Mouse (Mus musculus): ENCODE results near the gene Pea15a. TPM values are rescaled to one million over a fixed set of nuclear protein-coding genes. Genes with fewer than 3 reads are reported as not detected.

Gene Pea15a
- polyA plus RNA-seq, 1 experiment from 2014 or later, result 14.5 TPM

DNA sequence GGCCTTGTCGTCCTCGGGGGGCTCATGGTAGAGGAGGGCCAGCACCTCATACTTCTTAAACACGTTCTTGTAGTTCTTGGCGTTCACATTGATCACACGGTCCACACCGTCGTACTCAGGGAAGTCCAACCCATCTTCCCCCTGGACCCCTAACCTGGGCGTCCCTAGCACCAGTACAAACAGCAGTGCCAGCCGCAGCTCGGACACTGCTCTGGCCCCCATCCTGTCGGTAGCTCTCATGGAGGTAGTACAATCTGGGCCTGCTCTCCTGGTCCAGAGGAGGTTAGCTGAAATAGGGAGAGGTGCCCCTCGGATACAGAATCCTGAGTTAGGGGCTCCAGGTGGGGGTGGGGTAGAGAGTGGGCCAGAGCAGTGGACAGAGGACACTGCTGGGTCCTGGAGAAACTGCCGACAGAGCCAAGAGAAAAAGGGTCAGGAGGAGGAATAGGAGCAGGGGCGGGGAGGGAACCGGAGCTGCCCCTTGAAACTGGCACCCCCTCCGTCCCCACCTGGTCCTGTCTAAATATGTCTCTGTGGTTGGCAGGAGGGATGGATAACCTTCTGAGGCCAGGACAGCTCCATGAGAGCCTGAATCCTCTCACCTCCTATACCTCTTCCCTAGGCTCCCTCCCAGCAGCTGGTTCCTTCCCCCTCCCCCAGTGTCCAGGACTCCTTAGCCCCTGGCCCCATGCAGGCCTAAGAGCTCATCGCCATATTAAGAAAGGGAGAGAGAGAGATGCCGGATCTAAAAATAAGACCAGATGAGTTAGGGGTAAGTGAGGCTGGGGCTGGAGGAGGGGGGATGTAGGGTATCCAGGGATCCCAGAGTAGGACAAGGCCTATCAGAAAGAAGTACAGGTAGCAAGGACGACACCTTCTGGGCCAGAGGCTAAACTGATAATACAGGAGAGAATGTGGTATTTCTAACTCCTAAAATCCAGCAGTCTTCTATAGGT, 13.1 kb upstream of the Pea15a start, which contains the start of gene Casq1:
Gene Casq1 (minus strand): TSS at position 418 of the 956 bp plus-strand sequence.
- DNase-seq, result no peak
- no peaks in the 10 kb centered on the region for H3K36me3 ChIP-seq (replicated peaks; ENCODE audit: insufficient read depth, low read length)
- H3K9ac ChIP-seq (replicated peaks), result no peak within 1 kb of the TSS
- H3K27ac ChIP-seq (ENCODE audit: low read depth), result 0 out of 2 replicates have a peak within 1 kb of the TSS, but pooled peaks have one; percentile 6
- WGBS (ENCODE audit: insufficient replicate concordance), result 80% methylated on average over 19 of the region's 19 CpGs
- no peak within 1 kb of the TSS for H3K4me3 ChIP-seq (ENCODE audit: low read depth, low read length)
- H3K27me3 ChIP-seq (ENCODE audit: insufficient read depth, low read length), result no peaks in the 10 kb centered on the region
- TF ChIP-seq CTCF (IDR thresholded peaks at IDR 0.05; ENCODE audit: low read depth), result no peak
- no peak for TF ChIP-seq EP300 (IDR thresholded peaks at IDR 0.05; ENCODE audit: low read depth)
- peaks cover 4% of the 10 kb centered on the region for H3K4me1 ChIP-seq (ENCODE audit: insufficient read depth)
- ATAC-seq, result no peak
- H3K4me2 ChIP-seq (ENCODE audit: low read depth, low read length), result no peak within 1 kb of the TSS
- no peaks in the 10 kb centered on the region for H3K9me3 ChIP-seq (ENCODE audit: low read length)

DNA sequence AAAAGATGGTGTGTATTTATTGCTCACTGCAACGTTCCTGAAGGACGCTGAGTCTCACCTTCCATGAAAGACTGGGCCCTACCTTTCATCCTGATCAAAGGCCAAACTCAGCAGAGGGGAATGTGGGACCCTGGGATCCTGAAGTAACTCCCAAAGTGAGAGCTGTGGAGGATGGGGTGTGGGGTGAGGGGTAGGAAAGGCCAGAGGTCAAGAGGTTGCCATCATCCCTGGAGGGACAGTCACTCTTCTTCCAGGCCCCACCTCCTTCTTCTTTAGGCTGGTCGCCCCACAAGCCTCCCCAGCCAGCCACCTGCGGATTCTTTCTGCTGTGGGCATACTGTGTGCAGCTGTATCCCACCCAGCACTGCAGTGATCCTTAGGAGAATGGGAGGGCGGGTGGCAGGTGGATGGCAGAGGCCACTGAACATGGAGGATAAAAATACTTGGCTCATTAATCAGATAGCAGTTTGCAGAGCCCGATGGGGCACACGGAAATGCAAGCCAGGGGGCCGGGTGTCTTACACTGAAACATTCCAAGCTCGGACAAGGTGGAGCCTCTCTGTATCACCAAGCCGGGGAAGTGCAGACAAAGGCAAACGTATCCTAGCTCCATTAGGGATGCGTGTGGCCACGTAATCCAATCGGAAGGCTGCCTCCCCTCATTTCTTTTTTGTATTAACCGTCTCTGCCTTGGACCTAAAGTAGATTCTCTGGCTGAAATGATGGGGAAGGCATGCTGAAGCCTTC, 11.7 kb upstream of the Pea15a start:
- Histone ChIP-seq H3K4me3 (ENCODE audit: low read depth, low read length) (no peak overlapping the region), H3K4me1 (ENCODE audit: insufficient read depth) (peaks cover 4% of the 10 kb centered on the region), H3K4me2 (ENCODE audit: low read depth, low read length) (no peak overlapping the region), H3K9me3 (ENCODE audit: low read length) (no peaks in the 10 kb centered on the region), H3K27ac (ENCODE audit: low read depth) (no peak overlapping the region), H3K9ac (replicated peaks) (no peak overlapping the region), H3K27me3 (ENCODE audit: insufficient read depth, low read length) (no peaks in the 10 kb centered on the region), H3K36me3 (replicated peaks; ENCODE audit: insufficient read depth, low read length) (no peaks in the 10 kb centered on the region)
- DNase-seq, result no peak
- no peak for ATAC-seq
- TF ChIP-seq CTCF (IDR thresholded peaks at IDR 0.05; ENCODE audit: low read depth) (no peak), EP300 (IDR thresholded peaks at IDR 0.05; ENCODE audit: low read depth) (no peak)
- 69% methylated on average over 15 of the region's 15 CpGs for WGBS (ENCODE audit: insufficient replicate concordance)

DNA sequence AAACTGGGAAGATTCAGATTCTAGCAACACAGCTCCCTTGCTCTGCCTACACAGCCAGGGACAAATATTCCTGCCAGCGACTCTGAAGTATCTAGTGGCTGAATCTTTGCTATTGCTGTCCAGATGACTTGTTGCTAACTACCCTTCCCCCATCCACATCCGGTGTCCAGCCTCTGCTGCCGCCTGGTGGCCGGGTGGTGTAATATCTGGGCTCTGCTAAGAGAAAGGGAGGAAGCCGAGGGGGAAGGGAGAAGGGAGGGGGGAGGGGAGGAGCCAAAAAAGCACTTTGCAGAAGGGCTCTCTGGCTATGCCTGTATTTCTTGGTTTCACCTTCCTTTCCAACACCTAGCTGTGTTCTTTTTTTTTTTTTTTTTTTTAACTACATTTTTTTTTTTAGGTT, 10.5 kb upstream of the Pea15a start:
- peak; percentile 93 for DNase-seq
- 0 out of 2 replicates have a peak overlapping the region, but pooled peaks have one; percentile 58 for H3K9ac ChIP-seq (replicated peaks)
- H3K27ac ChIP-seq (ENCODE audit: low read depth), result peak overlapping the region; percentile 52; the same call in 1 of the 2 replicates
- H3K4me2 ChIP-seq (ENCODE audit: low read depth, low read length), result peak overlapping the region; percentile 33
- H3K9me3 ChIP-seq (ENCODE audit: low read length), result no peaks in the 10 kb centered on the region
- peaks cover 6% of the 10 kb centered on the region for H3K4me1 ChIP-seq (ENCODE audit: insufficient read depth)
- H3K27me3 ChIP-seq (ENCODE audit: insufficient read depth, low read length), result no peaks in the 10 kb centered on the region
- 3% methylated on average over 5 of the region's 5 CpGs for WGBS (ENCODE audit: insufficient replicate concordance)
- ATAC-seq, result peak; percentile 87
- H3K36me3 ChIP-seq (replicated peaks; ENCODE audit: insufficient read depth, low read length), result no peaks in the 10 kb centered on the region
- no peak overlapping the region for H3K4me3 ChIP-seq (ENCODE audit: low read depth, low read length)
- peak; percentile 55 for TF ChIP-seq EP300 (IDR thresholded peaks at IDR 0.05; ENCODE audit: low read depth)
- TF ChIP-seq CTCF (IDR thresholded peaks at IDR 0.05; ENCODE audit: low read depth), result peak; percentile 98

DNA sequence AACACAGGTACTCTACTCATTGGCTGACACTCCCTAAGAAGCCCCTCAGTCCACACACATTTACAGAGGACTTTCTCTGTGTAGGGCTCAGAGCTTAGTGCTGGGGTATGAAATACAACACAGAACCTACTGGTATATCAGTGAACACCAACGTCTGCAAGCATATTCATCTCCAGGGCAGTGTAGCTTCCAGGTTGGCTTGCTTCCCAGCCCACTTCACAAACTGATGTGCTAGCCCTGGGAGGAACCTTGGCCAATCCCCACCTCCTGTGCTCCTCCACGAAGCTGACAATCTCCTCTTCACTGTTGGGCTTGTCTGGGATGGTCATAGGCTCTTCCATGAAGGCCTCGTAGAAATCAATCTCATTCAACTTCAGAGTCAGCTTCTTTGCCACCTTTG, 8.1 kb upstream of the Pea15a start:
- Histone ChIP-seq H3K27me3 (ENCODE audit: insufficient read depth, low read length) (no peaks in the 10 kb centered on the region), H3K36me3 (replicated peaks; ENCODE audit: insufficient read depth, low read length) (no peaks in the 10 kb centered on the region), H3K9me3 (ENCODE audit: low read length) (no peaks in the 10 kb centered on the region), H3K9ac (replicated peaks) (no peak overlapping the region), H3K27ac (ENCODE audit: low read depth) (no peak overlapping the region), H3K4me3 (ENCODE audit: low read depth, low read length) (no peak overlapping the region), H3K4me1 (ENCODE audit: insufficient read depth) (peaks cover 6% of the 10 kb centered on the region), H3K4me2 (ENCODE audit: low read depth, low read length) (no peak overlapping the region)
- DNase-seq (no peak), ATAC-seq (no peak)
- TF ChIP-seq CTCF (IDR thresholded peaks at IDR 0.05; ENCODE audit: low read depth) (no peak), EP300 (IDR thresholded peaks at IDR 0.05; ENCODE audit: low read depth) (no peak)
- 49% methylated on average over 3 of the region's 3 CpGs for WGBS (ENCODE audit: insufficient replicate concordance)

DNA sequence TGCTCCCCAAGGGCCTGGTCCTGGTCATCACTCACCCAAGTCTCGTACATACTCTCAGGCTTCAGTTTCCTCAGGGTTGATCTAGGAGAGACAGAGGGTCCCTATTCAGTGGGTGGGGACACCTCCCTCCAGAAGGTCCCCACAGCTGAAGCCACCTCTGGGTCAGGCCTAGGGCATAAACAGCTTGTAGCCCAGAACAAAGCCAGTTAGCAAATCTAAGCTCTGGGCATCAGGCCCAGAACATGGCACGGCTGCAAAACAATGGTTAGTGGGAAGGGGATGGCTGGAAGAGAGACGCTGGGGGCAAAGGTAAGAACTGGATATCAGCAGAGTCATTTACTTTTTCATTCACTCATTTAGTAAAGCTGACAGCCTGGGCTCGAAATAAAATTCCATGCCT, 7.2 kb upstream of the Pea15a start:
- no peak for DNase-seq
- no peak for TF ChIP-seq EP300 (IDR thresholded peaks at IDR 0.05; ENCODE audit: low read depth)
- TF ChIP-seq CTCF (IDR thresholded peaks at IDR 0.05; ENCODE audit: low read depth), result no peak
- H3K9me3 ChIP-seq (ENCODE audit: low read length), result no peaks in the 10 kb centered on the region
- no peaks in the 10 kb centered on the region for H3K36me3 ChIP-seq (replicated peaks; ENCODE audit: insufficient read depth, low read length)
- no peak overlapping the region for H3K4me3 ChIP-seq (ENCODE audit: low read depth, low read length)
- no peak overlapping the region for H3K4me2 ChIP-seq (ENCODE audit: low read depth, low read length)
- H3K27ac ChIP-seq (ENCODE audit: low read depth), result no peak overlapping the region
- no peak overlapping the region for H3K9ac ChIP-seq (replicated peaks)
- no peak for ATAC-seq
- 68% methylated on average over 4 of the region's 4 CpGs for WGBS (ENCODE audit: insufficient replicate concordance)
- peaks cover 6% of the 10 kb centered on the region for H3K4me1 ChIP-seq (ENCODE audit: insufficient read depth)
- no peaks in the 10 kb centered on the region for H3K27me3 ChIP-seq (ENCODE audit: insufficient read depth, low read length)

DNA sequence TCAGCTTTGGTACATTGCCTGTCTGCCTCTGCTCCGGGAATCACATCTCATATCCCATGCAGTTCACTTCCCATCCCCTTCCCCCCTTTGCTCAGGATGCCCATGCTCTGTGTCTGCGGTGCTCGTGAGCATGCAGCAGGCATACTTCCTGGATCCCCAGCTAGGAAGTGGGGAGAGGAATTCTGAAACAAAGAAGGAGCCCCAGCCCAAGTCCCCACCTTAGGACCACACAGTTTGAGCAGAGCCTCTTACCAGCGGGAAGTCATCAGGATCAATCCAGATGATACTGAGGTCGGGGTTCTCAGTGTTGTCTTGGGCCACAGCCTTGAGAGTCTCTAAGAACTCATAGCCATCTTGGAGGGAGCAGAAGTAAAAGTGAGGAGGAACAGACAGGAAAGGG, 6.2 kb upstream of the Pea15a start:
- H3K9ac ChIP-seq (replicated peaks), result no peak overlapping the region
- H3K9me3 ChIP-seq (ENCODE audit: low read length), result no peaks in the 10 kb centered on the region
- peaks cover 6% of the 10 kb centered on the region for H3K4me1 ChIP-seq (ENCODE audit: insufficient read depth)
- DNase-seq, result no peak
- no peak overlapping the region for H3K4me2 ChIP-seq (ENCODE audit: low read depth, low read length)
- no peak for TF ChIP-seq CTCF (IDR thresholded peaks at IDR 0.05; ENCODE audit: low read depth)
- TF ChIP-seq EP300 (IDR thresholded peaks at IDR 0.05; ENCODE audit: low read depth), result no peak
- ATAC-seq, result no peak
- H3K36me3 ChIP-seq (replicated peaks; ENCODE audit: insufficient read depth, low read length), result no peaks in the 10 kb centered on the region
- H3K4me3 ChIP-seq (ENCODE audit: low read depth, low read length), result no peak overlapping the region
- H3K27ac ChIP-seq (ENCODE audit: low read depth), result no peak overlapping the region
- WGBS (ENCODE audit: insufficient replicate concordance), result 46% methylated on average over 5 of the region's 5 CpGs
- no peaks in the 10 kb centered on the region for H3K27me3 ChIP-seq (ENCODE audit: insufficient read depth, low read length)

Measured in liver, postnatal 0 days (tissue).